Mouse (Mus musculus) bone marrow macrophage, adult 2 months (primary cell): Measurements from ENCODE around the gene Ptcd3.

Experiments used
- CTCF ChIP-seq: IDR thresholded peaks from 2 replicates; pipeline ENCODE4 v1.5.1; 2012; ENCODE audit warnings: low read depth, mild to moderate bottlenecking, low read length, moderate library complexity
- POLR2A ChIP-seq: IDR thresholded peaks from 2 replicates; pipeline ENCODE4 v1.6.1; 2012; ENCODE audit warnings: mild to moderate bottlenecking, low read depth, low read length, borderline replicate concordance

DNA sequence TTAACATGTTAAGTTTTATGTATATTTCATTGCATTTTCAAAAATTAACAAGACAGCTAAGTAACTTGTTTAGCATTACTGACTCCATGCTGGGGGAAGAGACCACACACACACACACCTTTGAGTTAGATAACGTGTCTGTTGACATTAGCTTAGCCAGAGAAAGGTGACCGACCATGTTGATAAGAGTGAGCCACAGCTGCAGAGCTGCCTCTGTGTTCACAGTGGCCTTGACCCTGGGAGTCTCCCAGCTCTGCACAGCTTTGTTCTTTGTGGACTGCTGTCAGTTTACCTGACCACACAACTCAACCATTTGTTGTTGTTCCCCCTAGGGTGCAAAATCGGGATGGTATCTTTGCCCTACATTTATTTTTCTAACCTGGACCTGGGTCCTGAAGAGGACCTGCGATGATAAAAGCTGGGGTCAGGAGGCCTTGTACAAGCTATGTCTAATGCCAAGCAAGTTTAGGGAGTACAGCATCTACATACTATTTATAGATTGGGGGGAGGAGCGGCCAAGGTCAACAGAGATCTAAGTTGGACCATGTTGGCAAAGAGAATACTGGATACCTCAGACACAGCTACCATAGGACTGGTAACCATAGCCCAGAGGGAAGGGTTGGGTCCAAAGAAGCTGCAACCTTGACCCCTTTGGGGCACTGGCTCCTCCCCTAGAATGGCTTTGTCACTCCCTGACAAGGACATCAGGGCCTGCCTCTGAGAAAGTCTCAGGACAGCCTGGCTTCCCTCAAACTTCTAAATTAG, 3.3 kb upstream of the Ptcd3 start:
- TF ChIP-seq POLR2A (no peak), CTCF (no peak)
